Mouse (Mus musculus) limb, embryonic 11.5 days (tissue): Measurements from ENCODE around the gene Cmtm4. TPM values are rescaled to one million over a fixed set of nuclear protein-coding genes. Genes with fewer than 3 reads are reported as not detected.

Source experiments
- ATAC-seq: fragments of 200-750 bp; cut with Nextera tagmentation; 2 replicates; pipeline ENCODE4 v1.8.0; 2017; ENCODE audit warnings: low read depth; ENCODE audit not compliant: insufficient number of reproducible peaks, low FRiP score, low TSS enrichment
- DNase-seq: peaks from one replicate; pipeline ENCODE4 v3.0.0-alpha.2; 2015; ENCODE audit warnings: low spot score
- H3K27ac ChIP-seq: fragments of 300-500 bp; sonication (generic); replicated peaks from 2 replicates; pipeline ENCODE4 v1.5.1; 2014; ENCODE audit warnings: low read depth, mild to moderate bottlenecking, low read length
- H3K27me3 ChIP-seq: fragments of 300-500 bp; sonication (generic); 2 replicates; pipeline ENCODE4 v1.6.1; 2014; ENCODE audit warnings: mild to moderate bottlenecking, low read length, mixed read lengths; ENCODE audit not compliant: control insufficient read depth, insufficient read depth
- H3K36me3 ChIP-seq: fragments of 300-500 bp; sonication (generic); 2 replicates; pipeline ENCODE4 v1.6.1; 2014; ENCODE audit warnings: mild to moderate bottlenecking, low read length, moderate library complexity, mixed read lengths; ENCODE audit not compliant: control insufficient read depth, insufficient read depth
- H3K4me1 ChIP-seq: fragments of 300-500 bp; sonication (generic); 2 replicates; pipeline ENCODE4 v1.6.1; 2014; ENCODE audit warnings: low read length, mixed read lengths; ENCODE audit not compliant: control insufficient read depth, insufficient read depth
- H3K4me2 ChIP-seq: fragments of 300-500 bp; sonication (generic); 2 replicates; pipeline ENCODE4 v1.6.1; 2014; ENCODE audit warnings: low read depth, mild to moderate bottlenecking, moderate library complexity; ENCODE audit not compliant: severe bottlenecking
- H3K4me3 ChIP-seq: fragments of 300-500 bp; sonication (generic); 2 replicates; pipeline ENCODE4 v1.5.1; 2014; ENCODE audit warnings: low read depth, low read length
- H3K9ac ChIP-seq: fragments of 300-500 bp; sonication (generic); 2 replicates; pipeline ENCODE4 v1.6.1; 2014; ENCODE audit warnings: mild to moderate bottlenecking, low read length
- H3K9me3 ChIP-seq: fragments of 300-500 bp; sonication (generic); 2 replicates; pipeline ENCODE4 v1.6.1; 2016; ENCODE audit warnings: low read length; ENCODE audit not compliant: control insufficient read depth
- WGBS: fragments of 180-500 bp; shearing (Covaris S2); extraction: QIAGEN DNeasy Blood & Tissue Kit; methylation state at CpG from one replicate; pipeline ENCODE4 v1.1.7; 2014; 5-methylcytosine and 5-hydroxymethylcytosine counted together
- polyA plus RNA-seq: library from polyadenylated mRNA; unstranded; fragments of >200 nt; fragmentation: Nextera tagmentation; extraction: Ambion mirVana; gene quantifications from 2 replicates; pipeline ENCODE4 v1.2.1, GENCODE M21; 2014

The Cmtm4 gene
- polyA plus RNA-seq, 1 experiment from 2014 or later, result 4.1 TPM

DNA sequence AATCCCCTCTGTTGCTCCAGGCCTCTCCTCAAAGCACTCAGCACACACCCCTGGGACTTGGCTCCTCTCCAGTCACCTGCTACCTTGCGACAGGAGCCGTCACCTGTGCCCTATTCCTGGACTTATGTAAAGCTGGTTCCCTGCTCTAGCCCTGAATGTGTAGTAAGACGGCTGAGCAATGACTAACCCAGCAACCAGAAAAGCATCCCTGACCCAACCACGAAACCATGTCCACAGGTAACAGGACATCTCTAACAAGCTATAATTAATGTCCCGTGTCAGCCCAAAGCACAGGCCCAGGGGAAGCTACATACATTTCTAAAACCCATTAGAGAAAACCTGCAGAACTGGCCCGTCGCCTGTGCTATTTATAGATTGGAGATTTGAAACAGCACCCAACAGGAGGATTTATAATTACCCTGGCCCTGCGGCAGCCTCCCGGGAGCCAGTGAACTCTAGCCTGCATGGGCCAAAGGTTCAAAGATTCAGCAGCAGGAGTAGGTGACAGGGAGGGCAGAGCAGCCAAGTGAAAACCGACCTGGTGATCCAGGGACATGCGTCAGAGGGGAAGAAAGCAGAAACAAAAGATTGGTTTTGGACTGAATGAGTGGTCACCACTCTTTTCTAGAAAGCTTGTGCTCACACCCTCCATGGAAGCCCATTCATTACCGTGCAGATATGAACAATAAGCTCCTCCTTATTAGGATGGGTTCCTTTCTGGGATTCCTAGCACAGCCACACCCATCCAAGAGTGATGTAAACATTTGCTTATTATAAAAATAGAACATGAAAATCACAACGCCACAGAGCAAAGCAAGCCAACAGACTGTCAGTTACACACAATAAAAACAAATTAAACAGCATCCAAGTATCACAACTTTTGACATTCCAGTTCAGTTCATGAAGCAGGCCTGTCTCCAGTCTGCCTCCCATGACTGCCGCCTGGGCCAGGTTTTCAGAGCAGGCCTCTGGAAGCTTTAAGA is 20.5 kb downstream of the Cmtm4 start:
- H3K27ac ChIP-seq, result no peak overlapping the region
- H3K9ac ChIP-seq, result no peak overlapping the region
- WGBS, result 58% methylated on average over 14 of the region's 14 CpGs
- H3K36me3 ChIP-seq, result no peaks in the 10 kb centered on the region
- no peak overlapping the region for H3K4me3 ChIP-seq
- no peaks in the 10 kb centered on the region for H3K27me3 ChIP-seq
- ATAC-seq (no peak), DNase-seq (peak; percentile 34)
- H3K4me1 ChIP-seq, result peaks cover 4% of the 10 kb centered on the region
- H3K4me2 ChIP-seq, result no peak overlapping the region
- H3K9me3 ChIP-seq, result no peaks in the 10 kb centered on the region

DNA sequence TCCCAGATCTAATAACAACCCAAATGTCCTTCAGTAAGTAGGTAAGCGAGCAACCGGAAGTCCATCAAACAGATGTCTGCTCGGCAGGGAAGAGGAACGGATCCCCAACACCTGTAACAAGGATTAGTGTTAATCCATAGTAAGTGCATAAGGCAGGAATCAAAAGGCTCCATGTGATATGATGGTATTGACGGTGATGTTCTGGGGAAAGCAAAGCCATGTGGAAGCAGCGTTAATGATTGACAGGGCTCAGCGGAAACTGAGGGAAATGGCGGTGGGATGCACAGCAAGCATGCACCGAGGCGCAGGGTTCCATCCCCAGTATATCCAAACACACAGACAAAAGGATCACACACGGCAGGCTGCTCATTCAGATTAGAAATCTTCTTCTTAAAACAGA is 21.3 kb downstream of the Cmtm4 start:
- Histone ChIP-seq H3K36me3 (no peaks in the 10 kb centered on the region), H3K4me1 (peaks cover 4% of the 10 kb centered on the region), H3K9me3 (no peaks in the 10 kb centered on the region), H3K27me3 (no peaks in the 10 kb centered on the region), H3K27ac (no peak overlapping the region), H3K4me2 (no peak overlapping the region), H3K4me3 (no peak overlapping the region), H3K9ac (no peak overlapping the region)
- WGBS, result 83% methylated on average over 11 of the region's 11 CpGs
- no peak for DNase-seq
- no peak for ATAC-seq

DNA sequence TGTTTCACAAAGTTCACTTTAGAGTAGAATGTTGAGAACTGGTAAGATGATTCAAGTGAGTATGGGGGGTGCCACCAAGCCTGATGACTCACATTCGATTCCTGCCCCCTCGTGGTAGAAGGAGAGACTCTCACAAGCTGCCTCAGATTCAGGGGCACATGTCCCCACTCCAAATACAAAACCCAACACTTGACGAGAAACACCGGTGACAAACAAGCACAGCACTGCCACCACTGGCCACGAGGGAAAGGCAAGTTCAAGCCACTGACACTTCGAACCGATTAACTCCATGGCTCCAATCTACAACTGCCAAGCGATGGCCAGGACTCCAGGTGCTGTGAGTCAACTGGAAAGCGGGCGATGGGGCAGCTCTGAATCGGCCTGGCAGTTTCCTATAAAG is 21.8 kb downstream of the Cmtm4 start:
- no peak overlapping the region for H3K4me3 ChIP-seq
- no peaks in the 10 kb centered on the region for H3K36me3 ChIP-seq
- no peak overlapping the region for H3K4me2 ChIP-seq
- 86% methylated on average over 11 of the region's 11 CpGs for WGBS
- no peak overlapping the region for H3K9ac ChIP-seq
- no peaks in the 10 kb centered on the region for H3K9me3 ChIP-seq
- no peak for ATAC-seq
- H3K27ac ChIP-seq, result no peak overlapping the region
- DNase-seq, result no peak
- H3K27me3 ChIP-seq, result no peaks in the 10 kb centered on the region
- H3K4me1 ChIP-seq, result peaks cover 4% of the 10 kb centered on the region

DNA sequence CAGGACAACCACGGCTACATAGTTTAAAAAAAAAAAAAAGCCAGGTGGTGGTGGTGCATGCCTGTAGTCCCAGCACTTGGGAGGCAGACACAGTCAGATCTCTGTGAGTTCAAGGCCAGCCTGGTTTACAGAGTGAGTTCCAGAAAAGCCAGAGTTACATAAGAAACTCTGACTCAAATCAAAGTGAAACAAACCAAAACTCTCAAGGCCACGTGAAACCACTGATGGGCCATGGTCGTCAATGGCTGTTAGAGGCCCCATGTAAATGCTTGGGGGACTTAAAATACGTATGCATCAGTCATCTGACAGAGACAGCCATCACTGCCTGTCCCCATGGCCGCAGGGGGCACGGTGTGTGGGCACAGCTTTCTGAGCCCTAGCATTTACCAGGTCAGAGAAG is 24.5 kb downstream of the Cmtm4 start:
- Histone ChIP-seq H3K27me3 (no peaks in the 10 kb centered on the region), H3K27ac (no peak overlapping the region), H3K9me3 (no peaks in the 10 kb centered on the region), H3K4me1 (peaks cover 4% of the 10 kb centered on the region), H3K9ac (no peak overlapping the region), H3K36me3 (no peaks in the 10 kb centered on the region), H3K4me2 (no peak overlapping the region), H3K4me3 (no peak overlapping the region)
- no peak for DNase-seq
- no peak for ATAC-seq
- WGBS, result 89% methylated on average over 6 of the region's 6 CpGs

DNA sequence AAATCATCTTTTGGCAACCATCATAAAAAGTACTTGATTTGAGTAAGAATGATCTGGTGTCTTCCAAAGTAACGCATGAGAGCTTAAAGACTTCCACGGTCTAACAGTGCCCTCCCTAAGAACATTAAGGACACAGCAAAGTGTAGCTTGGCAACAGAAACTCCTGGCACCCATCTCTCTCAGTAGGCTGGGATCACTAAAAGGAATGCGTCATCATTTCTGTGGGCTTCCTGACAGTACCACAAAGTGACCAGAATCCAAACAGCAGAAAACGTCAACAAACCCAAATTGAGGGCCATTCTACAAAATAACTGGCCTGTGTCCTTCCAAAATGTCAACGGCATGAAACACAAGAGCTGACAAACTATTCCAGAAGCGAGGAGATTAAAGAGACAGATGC is 25.5 kb downstream of the Cmtm4 start:
- no peaks in the 10 kb centered on the region for H3K36me3 ChIP-seq
- no peaks in the 10 kb centered on the region for H3K9me3 ChIP-seq
- no peak overlapping the region for H3K4me2 ChIP-seq
- no peak overlapping the region for H3K4me3 ChIP-seq
- no peak for ATAC-seq
- H3K9ac ChIP-seq, result no peak overlapping the region
- peaks cover 1% of the 10 kb centered on the region; the same call in 1 of the 2 replicates for H3K4me1 ChIP-seq
- H3K27me3 ChIP-seq, result no peaks in the 10 kb centered on the region
- WGBS, result 77% methylated on average over 6 of the region's 6 CpGs
- no peak for DNase-seq
- H3K27ac ChIP-seq, result no peak overlapping the region

DNA sequence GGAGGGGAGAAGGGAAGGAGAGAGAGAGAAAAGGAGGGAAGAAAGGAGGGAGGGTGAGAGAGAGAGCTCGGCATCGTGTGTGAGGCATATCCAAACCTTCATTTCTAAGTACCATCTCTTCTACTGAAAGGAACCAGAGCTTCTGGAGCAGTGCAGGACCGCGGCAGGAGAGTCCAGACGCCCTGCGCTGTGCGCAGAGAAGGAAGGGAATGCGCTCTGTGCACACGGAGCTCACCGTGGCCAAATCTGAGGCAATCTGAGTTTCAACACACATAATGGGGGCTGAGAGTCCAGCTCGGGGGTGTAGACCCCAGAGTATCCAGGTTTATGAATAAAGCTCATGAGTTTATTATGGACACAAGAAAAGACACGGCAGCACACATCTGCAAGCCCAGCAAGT is 26.0 kb downstream of the Cmtm4 start:
- DNase-seq (no peak), ATAC-seq (no peak)
- no peaks in the 10 kb centered on the region for H3K4me1 ChIP-seq
- H3K9me3 ChIP-seq, result no peaks in the 10 kb centered on the region
- no peak overlapping the region for H3K4me3 ChIP-seq
- no peak overlapping the region for H3K9ac ChIP-seq
- no peaks in the 10 kb centered on the region for H3K27me3 ChIP-seq
- H3K36me3 ChIP-seq, result no peaks in the 10 kb centered on the region
- 86% methylated on average over 12 of the region's 12 CpGs for WGBS
- H3K27ac ChIP-seq, result no peak overlapping the region
- H3K4me2 ChIP-seq, result no peak overlapping the region

DNA sequence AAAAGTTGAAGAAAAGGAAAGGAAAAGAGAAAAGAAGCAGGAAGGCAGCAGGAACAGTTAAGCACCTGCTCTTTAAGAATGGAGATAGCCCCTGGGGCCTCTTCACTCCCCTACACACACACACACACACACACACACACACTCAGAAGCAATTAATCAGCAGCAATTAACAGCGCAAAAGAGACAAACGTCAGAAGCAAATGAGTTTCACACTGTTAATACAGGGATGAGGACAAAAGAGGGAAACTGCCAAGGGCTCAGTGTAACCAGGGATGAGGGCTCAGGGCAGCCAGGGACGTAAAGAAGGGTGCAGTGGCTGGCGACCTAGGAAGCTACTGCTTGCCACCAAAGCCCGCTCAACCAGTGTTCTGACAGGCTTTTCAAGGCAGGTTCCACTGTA is 28.2 kb downstream of the Cmtm4 start:
- Histone ChIP-seq H3K9me3 (no peaks in the 10 kb centered on the region), H3K4me1 (no peaks in the 10 kb centered on the region), H3K27me3 (no peaks in the 10 kb centered on the region), H3K36me3 (no peaks in the 10 kb centered on the region), H3K4me3 (no peak overlapping the region), H3K9ac (no peak overlapping the region), H3K27ac (no peak overlapping the region), H3K4me2 (no peak overlapping the region)
- no peak for DNase-seq
- ATAC-seq, result no peak
- 67% methylated on average over 5 of the region's 5 CpGs for WGBS

DNA sequence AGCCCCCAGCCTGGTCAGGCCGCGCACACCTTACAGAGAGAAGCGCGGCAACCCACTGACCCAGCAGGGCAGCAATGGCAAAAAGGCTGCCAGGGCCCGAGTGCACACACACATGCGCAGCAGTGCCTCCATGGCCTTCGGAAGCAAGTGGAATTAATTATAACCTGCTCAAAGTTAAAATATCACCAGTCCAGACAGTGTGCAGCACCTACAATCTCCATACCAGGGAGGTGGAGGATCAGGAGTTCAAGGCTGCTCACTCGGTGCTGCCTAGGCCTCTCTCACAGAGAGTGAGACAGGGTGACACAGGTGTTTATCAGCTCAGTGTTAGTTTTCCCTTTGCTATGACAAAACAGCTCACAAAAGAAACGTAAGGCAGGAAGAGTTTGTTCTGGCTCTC is 29.9 kb downstream of the Cmtm4 start:
- H3K9me3 ChIP-seq, result no peaks in the 10 kb centered on the region
- H3K27ac ChIP-seq, result no peak overlapping the region
- no peaks in the 10 kb centered on the region for H3K36me3 ChIP-seq
- no peak overlapping the region for H3K4me3 ChIP-seq
- no peak for ATAC-seq
- 87% methylated on average over 9 of the region's 9 CpGs for WGBS
- H3K4me2 ChIP-seq, result no peak overlapping the region
- H3K27me3 ChIP-seq, result no peaks in the 10 kb centered on the region
- H3K9ac ChIP-seq, result no peak overlapping the region
- no peaks in the 10 kb centered on the region for H3K4me1 ChIP-seq
- DNase-seq, result no peak
